Mouse (Mus musculus) thymus, postnatal 14 days (tissue): ENCODE results near the gene Olfr1271.
"Not testable (repeated sequence)": the region's sequence is repeated elsewhere in the genome, so short reads cannot be mapped to it uniquely, and the experiment has no call there.

Experiments used
- DNase-seq: peaks from one replicate; pipeline ENCODE4 v3.0.0; 2021

Gene Olfr1271

DNA sequence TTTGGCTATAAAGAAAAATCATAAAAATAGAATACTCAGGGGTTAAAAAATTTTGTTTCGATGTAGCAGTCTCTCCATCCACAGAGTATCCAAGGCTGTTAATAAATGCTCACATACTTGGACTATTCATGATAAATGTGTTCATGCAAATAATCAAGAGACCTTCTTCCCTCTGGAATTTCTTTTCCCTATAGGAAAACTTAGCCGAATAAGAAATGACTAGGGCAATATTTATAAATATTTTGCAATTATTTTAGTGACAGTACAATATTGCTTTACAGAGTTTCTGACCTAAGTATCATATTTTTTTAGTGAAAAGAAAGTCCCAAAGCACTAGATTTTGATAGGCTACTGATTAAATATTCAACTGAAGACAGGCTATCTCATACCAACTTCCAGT lies at the start of gene Olfr1271:
Olfr1271 (minus strand) TSS at position 101 of the 400 bp plus-strand sequence.
- DNase-seq: no peak

DNA sequence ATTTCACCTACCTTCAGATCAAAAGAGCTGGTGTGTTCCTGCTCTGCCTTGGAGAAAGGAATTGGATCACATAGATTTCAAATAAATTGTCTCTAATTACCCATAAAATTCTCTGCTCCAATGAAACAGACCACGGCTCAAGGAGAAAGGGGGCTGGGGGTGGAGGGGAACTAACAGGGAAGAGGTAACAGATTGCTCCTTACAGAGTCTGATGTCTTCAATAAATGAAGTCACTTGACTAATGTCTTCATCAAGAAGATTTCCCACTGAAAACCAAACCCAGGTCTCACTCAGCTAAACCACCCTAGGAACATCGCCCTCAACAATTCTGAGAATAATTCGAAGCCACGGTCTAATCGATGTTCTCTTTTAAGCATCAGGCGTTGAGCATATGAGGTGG lies 21.9 kb upstream of the Olfr1271 start, which contains the start of gene Olfr1272:
Olfr1272 (minus strand) TSS at position 101 of the 400 bp plus-strand sequence.
- no peak for DNase-seq

- no peak for DNase-seq
Measured at GRCm38 (mm10) chr2:90257492-90257891, 13.3 kb downstream of the Olfr1271 start, which contains the start of gene Olfr142. Gene Olfr142, minus strand, starts transcription at chr2:90257592.

DNA sequence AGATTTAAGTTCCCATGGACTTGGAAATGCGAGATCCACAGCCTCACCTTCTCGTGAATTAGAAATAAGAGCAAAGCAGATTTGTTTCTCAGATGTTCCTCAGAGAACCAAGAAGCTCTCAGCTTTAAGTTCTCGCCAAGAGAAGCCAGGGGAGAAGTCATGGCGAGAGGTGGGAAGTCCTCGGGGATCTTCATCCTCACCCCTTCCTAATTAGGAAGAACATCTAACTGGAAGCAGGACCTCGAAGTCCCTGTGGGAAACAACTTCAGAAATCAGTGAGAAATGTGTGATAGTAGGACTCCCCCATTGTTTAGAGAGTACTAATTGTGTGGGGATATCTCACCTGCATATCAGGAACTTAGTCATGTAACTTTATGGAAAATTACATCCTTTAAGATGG lies 46.4 kb downstream of the Olfr1271 start, which contains the start of gene Olfr1506:
Olfr1506 (minus strand) TSS at position 101 of the 400 bp plus-strand sequence.
- DNase-seq: not testable (repeated sequence)
